Mouse (Mus musculus): ENCODE measurements around the gene Slc39a9.

The Slc39a9 gene

DNA sequence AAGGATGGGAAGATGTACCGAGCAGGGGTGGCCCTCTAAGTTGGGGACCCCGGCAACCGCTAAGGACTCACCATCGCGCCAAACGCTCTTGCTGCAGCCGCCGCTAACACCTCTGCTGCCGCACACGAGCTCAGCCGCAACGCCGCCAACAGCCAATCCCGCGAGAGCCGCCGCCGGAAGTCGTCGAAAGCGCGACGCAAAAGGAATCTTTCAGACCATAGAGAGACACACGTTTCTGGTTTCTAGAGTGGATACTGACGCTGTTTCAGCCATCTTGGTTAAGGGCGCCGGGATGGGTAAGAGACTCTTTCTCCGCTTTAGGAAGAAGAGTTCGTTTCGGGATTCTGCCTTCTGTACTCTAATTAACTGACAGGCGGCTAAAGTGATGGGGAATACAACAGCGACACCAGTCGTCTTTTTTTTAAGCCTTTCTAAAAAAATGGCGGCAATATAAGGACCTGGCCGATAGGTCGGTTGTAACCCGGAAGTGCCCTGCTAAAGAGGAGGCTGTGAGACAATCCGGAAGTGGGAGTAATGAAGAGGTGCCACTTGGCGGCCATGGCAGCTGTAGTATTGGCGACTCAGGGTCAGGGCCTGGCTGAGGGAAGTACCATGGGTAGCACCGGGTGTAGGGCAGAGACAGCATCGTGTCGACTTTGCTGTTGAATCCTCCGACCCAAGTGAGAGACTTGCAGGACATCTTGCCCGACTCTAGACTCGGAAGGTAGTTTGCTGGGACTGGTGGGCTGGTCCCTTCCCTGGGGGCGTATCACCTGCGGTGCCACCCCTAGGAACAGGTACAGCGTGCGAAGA is at the start of gene Slc39a9, which contains the start of gene Erh:
Gene Slc39a9, plus strand, starts transcription at position 191 of the 813 bp plus-strand sequence.
Gene Erh, minus strand, starts transcription at position 649 of the 813 bp plus-strand sequence.
- peak; percentile 93 for DNase-seq

GRCm38 (mm10) chr12:80594141-80594540 is 49.5 kb upstream of the Slc39a9 start:
- no peak for DNase-seq

GRCm38 (mm10) chr12:80594781-80595180 is 48.9 kb upstream of the Slc39a9 start:
- DNase-seq: no peak

- DNase-seq: no peak
Observed at GRCm38 (mm10) chr12:80595566-80595965, 48.1 kb upstream of the Slc39a9 start.

- no peak for DNase-seq
Observed at GRCm38 (mm10) chr12:80595968-80596367, 47.7 kb upstream of the Slc39a9 start.

DNA sequence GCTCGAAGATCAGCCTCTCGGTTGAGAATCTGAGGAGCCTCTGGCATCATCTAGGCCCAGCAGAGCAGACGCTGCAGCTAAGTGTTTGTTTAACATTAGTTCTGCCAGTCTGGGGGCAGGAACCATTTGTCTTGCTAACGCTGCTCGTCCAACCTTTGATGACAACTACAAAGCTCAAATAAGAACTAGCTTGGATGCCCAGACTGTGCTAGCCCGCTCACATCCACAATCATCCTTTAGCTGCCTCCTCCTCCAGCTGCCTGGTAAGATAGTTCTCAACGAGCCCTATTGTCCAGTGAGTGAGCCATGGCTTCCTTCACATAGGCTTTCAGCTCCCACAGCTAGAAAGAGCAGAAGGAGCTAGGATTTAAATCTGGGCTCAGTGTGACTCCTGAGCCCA is 45.4 kb upstream of the Slc39a9 start:
- no peak for DNase-seq

GRCm38 (mm10) chr12:80598756-80599155 is 44.9 kb upstream of the Slc39a9 start:
- DNase-seq: peak; percentile 20

DNA sequence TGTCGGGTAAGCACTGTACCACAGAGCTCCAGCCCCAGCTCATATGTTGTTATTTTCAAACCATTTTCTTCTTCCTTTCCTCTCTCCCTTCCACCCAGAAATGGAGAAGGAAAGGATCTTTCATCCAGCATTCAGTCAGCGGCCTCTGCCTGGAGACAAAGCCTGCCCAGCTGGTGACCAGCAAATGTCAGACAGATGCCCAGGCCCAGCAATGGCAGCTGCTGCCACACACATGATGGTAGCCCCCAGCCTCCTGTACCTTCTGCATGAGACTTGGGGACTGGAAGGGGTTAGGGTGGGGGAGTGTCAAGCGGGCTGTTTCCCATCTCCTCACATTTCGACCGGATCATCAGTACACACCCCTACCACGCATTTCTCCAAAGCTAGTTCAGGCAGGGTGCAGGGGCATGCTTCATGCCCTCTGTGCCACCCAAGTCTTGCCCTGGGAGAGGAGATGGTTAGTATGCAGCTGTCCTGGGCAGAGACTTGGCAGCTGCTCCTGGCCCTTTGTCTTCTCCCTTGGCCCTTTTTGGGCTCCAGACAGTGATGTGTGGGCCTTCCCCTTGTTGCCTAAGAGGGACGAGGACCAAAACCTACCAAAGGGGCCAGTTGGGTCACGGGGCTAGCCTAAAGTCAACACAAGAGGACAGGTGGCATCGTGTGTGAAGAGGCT is 42.0 kb upstream of the Slc39a9 start:
- no peak for DNase-seq

DNA sequence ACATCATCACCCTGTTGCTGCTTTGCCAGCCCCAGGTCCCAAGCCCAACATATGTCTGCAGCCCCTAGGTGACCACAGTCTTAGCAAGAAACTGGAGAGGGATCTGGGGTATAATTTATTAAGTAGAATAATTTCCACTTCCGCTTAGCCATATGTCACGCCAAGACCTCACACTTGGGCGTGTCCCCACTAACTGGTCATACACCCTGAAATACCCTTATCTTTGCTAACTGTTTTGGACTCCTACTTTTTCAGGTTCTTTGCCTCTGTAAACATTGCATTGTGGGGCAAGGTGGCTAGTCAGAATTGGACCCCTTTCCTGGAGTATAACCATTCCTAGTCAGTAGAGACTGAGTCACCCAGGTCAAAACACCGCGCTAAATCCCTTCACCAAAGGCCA is 41.3 kb upstream of the Slc39a9 start:
- no peak for DNase-seq

GRCm38 (mm10) chr12:80603566-80603965 is 40.1 kb upstream of the Slc39a9 start:
- no peak for DNase-seq

GRCm38 (mm10) chr12:80604218-80604617 is 39.5 kb upstream of the Slc39a9 start:
- no peak for DNase-seq

GRCm38 (mm10) chr12:80608576-80608975 is 35.1 kb upstream of the Slc39a9 start:
- no peak for DNase-seq

DNA sequence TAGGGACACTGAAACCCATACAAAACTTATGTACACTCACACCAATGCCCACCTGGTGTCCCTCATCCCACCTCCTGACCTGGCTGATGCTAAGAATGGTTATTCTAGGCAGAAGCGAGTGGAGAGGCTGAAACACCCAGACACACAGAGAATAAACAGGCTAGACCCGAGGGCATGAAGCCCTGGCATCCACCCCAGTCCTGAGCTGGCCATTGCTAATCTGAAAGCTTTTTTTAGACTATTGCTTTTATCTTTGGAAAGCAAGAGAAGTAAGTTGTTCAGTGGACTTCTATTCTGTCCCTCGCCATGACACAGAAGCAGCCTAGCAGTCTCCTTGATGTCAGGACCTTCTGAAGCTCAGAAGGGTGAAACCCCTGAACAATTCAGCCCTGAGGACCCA is 33.8 kb upstream of the Slc39a9 start:
- DNase-seq: no peak

DNA sequence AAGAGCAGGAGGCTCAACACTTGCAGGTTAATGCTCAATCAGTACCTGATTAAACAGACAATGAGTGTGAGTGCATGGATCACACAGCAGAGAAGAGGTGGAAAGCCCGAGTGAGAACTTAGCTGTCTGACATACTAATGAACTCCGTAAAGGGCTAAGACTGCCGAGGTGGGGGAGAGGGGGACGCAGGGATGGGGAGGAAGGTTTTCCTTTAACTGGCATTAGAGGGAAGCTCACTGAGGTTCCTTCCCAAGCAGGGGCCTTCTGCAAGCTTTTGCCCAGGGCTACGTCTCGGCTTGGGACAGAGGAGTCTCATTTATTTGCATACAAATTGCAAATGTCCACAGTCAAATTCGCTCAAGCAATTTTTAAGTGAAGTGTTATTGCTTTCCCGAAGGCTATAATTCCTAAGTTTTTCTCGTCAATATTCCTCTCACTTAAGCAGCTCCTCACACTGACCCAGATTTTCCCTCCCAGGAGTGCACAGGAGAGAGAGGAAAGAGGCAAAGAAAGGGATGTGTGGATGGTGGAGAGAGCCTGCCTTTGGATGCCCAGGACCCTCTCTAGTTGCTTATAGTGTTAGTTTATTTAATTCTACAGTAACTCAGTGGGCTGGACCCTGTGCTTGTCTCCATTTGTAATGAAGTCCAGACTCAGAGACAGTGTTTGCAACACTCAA is 31.4 kb upstream of the Slc39a9 start:
- no peak for DNase-seq

DNA sequence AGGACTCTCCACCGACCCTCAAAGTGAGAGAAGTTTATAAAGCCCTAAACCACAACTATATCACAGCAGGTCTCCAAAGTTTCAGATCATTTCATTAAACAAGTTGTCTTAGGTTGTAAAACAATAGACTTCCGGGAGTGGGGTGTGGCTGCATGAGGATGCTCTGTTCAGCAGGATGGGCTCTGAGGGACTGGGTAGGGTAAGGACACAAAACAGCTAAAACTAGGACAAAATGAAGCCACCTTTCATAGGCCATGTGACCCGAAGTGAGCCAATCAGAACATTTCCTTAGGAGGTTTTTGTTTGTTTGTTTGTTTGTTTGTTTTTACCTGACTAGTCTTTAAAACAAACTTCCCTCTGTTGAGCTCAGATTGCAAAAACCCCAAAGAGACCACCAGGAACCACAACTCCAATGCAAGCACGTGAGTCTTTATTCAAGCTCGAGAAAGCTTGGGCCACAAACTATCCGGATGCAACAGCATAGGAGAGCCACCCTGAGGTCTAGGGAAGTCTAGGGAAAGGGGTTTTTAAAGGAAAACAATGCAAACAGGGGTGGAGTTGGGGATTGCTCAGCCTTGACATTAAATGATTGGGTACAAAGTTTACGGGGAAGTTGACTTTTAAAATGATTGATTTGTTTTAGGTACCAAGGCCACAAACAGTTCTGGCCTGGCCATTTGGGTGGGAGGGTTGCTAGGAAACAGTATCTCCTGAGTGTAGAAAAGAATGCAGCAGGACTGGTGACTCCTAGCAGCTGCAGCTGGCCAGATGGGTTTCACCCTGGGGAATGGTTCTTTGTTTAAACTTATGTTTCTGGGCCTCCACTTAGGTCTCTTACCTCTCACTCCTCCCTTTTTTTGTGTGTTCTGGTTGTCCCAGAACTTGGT is 28.1 kb upstream of the Slc39a9 start:
- DNase-seq: no peak

DNA sequence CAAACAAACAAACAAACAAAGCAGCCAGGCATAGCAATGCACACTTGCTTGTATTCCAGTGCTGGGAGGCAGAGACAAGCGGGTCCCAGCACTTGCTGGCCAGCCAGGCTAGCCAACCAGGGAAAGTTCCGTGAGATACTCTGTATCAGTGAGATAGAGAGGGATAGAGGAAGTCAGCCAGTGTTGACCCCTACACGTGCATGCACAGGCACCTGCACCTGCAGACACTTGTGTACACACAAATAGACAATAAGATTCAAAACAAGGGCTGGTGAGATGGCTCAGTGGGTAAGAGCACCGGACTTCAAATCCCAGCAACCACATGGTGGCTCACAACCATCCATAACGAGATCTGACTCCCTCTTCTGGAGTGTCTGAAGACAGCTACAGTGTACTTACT is 23.2 kb upstream of the Slc39a9 start:
- DNase-seq: no peak

DNA sequence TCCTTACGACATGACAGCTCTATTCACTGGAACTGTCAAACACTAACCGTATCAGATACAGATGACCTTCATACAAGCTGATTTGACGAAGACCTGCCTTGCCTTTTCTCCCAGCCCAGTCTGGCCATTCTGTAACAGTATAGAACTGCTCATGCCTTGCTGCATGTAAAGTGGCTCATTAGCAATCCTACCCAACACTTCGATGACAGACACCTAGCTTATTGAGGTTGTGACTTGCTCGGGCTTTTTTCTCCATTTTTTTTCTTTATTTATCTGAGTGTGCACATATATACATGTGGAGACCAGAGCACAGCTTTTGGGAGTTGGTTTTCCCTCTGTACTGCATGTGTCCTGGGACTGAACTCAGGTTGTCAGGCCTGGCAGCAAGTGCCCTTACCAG is 11.9 kb upstream of the Slc39a9 start:
- no peak for DNase-seq

DNA sequence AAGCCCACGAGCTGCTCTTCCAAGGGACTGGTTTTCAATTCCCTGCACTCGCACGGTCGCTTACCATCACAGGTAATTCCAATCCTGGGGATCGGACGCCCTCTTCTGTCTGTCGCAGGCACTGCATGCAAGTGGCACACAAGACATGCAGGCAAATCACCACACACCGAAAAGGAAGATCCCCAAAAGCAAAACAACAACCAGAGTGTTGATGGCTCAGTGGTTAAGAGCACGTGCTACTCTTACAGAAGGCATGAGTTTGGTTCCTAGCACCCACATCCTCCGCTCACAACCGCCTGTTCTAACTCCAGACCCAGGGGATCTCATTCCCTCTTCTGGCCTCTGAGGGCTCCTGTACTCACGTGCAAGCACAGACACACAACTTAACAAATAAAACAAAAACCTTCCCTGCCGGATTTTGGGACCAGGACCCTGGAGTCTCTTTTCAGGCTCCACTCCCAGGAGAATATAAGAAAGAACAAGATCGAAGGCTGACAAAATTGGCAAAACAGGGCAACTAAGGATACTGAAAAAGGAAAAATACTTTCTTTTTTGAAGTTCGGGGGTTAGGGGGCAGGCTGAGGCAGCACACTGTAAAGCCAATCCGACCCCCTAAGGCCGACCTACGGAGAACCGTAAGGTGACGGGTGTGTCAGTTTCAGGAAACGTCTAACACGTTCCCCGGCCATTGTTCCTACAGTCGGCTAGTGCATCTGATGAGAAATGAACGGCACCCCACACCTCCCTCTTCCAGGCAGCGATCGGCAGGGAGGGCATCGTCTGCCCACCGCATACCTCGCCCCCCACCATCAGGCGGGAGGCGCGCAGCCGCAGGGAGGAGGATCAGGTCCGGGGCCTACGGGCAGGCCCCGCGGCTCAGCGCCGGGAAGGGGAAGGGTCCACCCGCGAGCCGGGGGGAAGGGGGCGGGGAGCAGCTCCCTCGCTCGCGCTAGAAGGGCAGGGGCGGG is 674 bp upstream of the Slc39a9 start:
- peak; percentile 48 for DNase-seq

DNA sequence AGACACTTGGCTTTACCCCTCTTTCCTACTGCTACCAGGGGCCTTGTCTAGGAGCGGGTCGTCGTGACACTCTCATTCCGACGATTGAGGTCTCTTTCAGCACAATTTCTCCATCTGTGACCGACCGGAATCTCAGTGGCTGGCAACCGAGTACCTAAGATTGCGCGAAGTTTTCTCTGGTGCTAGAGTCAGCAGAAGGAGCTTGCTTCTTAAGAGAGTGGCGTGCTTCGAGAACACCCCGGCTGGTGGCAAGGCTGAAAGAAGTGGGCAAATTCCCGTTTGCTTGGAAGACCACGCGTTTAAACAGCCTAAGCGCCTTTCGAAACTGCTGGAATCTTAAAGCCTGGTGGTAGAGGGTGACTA is 804 bp downstream of the Slc39a9 start:
- no peak for DNase-seq

GRCm38 (mm10) chr12:80646377-80646776 is 2.7 kb downstream of the Slc39a9 start:
- no peak for DNase-seq

GRCm38 (mm10) chr12:80653951-80654658 is 10.4 kb downstream of the Slc39a9 start:
- DNase-seq: peak; percentile 30
